8 mouse cellular contexts compared by ENCODE assay signal in the genomic region with DNA sequence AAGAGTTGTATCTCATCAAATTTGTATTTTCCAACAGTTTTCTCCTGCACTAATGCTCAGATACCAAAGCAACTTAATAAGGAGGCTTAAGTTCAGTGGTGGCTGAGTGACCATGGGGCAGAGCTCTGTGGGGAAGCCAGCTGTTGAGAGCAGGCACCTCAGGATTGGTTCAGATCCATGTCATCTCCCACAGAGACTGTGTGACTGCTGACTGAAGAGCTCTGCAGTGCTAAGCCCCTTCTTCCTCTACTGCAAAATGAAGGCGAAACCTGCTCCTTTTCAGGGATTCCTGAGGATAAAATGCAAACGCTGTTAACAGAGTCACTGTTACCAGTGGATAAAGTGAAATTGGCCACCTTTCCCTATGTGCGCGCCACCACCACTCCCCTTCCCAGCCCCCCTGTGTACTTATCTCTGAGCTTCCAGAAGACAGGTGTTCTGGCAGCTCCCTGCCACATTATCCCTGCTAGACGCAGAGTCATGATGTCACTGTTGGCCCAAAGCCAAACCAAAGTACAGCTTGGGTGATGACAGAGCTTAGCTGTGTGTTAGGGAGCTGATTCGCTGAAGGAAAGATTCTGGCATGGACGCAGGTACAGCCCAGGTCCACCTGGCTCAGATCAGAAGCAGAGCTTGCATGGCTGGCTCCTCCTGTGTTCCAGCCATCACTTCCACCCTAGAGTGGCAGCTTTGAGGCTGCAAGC.
A peak's percentile ranks its signal among the peaks of the same experiment; 100 is the strongest.
DNase-seq lines count a peak whose midpoint lies in the region; ATAC-seq lines count a peak whose summit lies in the region.

No protein-coding gene starts in this region.

- no peaks in the 10 kb centered on the region for H3K36me3 ChIP-seq in hindbrain, embryonic 15.5 days
- H3K36me3 ChIP-seq in hindbrain, embryonic 10.5 days: no peaks in the 10 kb centered on the region
- H3K36me3 ChIP-seq in embryonic facial prominence, embryonic 13.5 days: no peaks in the 10 kb centered on the region

- H3K27ac ChIP-seq in hindbrain, embryonic 15.5 days (replicated peaks): no peak overlapping the region
- no peak overlapping the region for H3K27ac ChIP-seq in hindbrain, embryonic 10.5 days
- H3K27ac ChIP-seq in embryonic facial prominence, embryonic 13.5 days: no peak overlapping the region

- H3K4me2 ChIP-seq in hindbrain, embryonic 15.5 days: no peak overlapping the region
- no peak overlapping the region for H3K4me2 ChIP-seq in embryonic facial prominence, embryonic 13.5 days

- 54% methylated on average over 7 of the region's 7 CpGs for WGBS in hindbrain, embryonic 15.5 days
- 74% methylated on average over 7 of the region's 7 CpGs for whole genome bisulfite sequencing in hindbrain, embryonic 10.5 days
- WGBS in embryonic facial prominence, embryonic 13.5 days: 53% methylated on average over 7 of the region's 7 CpGs

- ATAC-seq in hindbrain, embryonic 15.5 days (ENCODE audit: low FRiP score, low read depth): peak; percentile 48
- ATAC-seq in embryonic facial prominence, embryonic 13.5 days (ENCODE audit: insufficient number of reproducible peaks, insufficient read depth, low FRiP score, low TSS enrichment, low read depth): peak; percentile 64

- DNase-seq in hindbrain, embryonic 10.5 days (ENCODE audit: low spot score): no peak
- peak; percentile 6 for DNase-seq in adrenal gland, adult 2 months
- peak; percentile 30 to 51 for DNase-seq in heart, postnatal 14 days
- peak; percentile 23 to 41 for DNase-seq in left cerebral cortex, postnatal 36 days (ENCODE audit: low spot score in 2 of 2)
- DNase-seq in right cerebral cortex, postnatal 4 days: peak; percentile 42
- no peak for DNase-seq in thymus, adult 18-20 months

- H3K27me3 ChIP-seq in hindbrain, embryonic 15.5 days: no peaks in the 10 kb centered on the region
- H3K27me3 ChIP-seq in hindbrain, embryonic 10.5 days (ENCODE audit: insufficient read depth, poor library complexity, severe bottlenecking): no peaks in the 10 kb centered on the region
- H3K27me3 ChIP-seq in embryonic facial prominence, embryonic 13.5 days: no peaks in the 10 kb centered on the region

- H3K9ac ChIP-seq in hindbrain, embryonic 15.5 days: no peak overlapping the region
- H3K9ac ChIP-seq in embryonic facial prominence, embryonic 13.5 days: no peak overlapping the region

- peaks cover 13% of the 10 kb centered on the region for H3K4me1 ChIP-seq in hindbrain, embryonic 15.5 days (replicated peaks)
- peaks cover 12% of the 10 kb centered on the region for H3K4me1 ChIP-seq in hindbrain, embryonic 10.5 days (replicated peaks)
- peaks cover 10% of the 10 kb centered on the region; the same call in 1 of the 2 replicates for H3K4me1 ChIP-seq in embryonic facial prominence, embryonic 13.5 days

- H3K4me3 ChIP-seq in hindbrain, embryonic 15.5 days: no peak overlapping the region
- no peak overlapping the region for H3K4me3 ChIP-seq in hindbrain, embryonic 10.5 days
- no peak overlapping the region for H3K4me3 ChIP-seq in embryonic facial prominence, embryonic 13.5 days

- no peaks in the 10 kb centered on the region for H3K9me3 ChIP-seq in hindbrain, embryonic 15.5 days
- no peaks in the 10 kb centered on the region for H3K9me3 ChIP-seq in hindbrain, embryonic 10.5 days
- H3K9me3 ChIP-seq in embryonic facial prominence, embryonic 13.5 days: no peaks in the 10 kb centered on the region

- intact Hi-C loops in heart, postnatal 14 days (cut with DNase I): no loop called here
- intact Hi-C loops in left cerebral cortex, postnatal 36 days (cut with DNase I): no loop called here

Comparison
In these comparisons a context has a peak if more than half of its experiments do, and no peak if none do; other contexts are left out.
1. DNase-seq: peak in adrenal gland, adult 2 months (single experiment), heart, postnatal 14 days (2 of 2), left cerebral cortex, postnatal 36 days (2 of 2) and right cerebral cortex, postnatal 4 days (single experiment); none in hindbrain, embryonic 10.5 days (single experiment) and thymus, adult 18-20 months (0 of 2).